Mouse (Mus musculus): ENCODE data around the gene Sgk1. TPM values are rescaled to one million over a fixed set of nuclear protein-coding genes. Genes with fewer than 3 reads are reported as not detected.

Sgk1 gene
- polyA plus RNA-seq, 1 experiment from 2014 or later: 162 TPM

DNA sequence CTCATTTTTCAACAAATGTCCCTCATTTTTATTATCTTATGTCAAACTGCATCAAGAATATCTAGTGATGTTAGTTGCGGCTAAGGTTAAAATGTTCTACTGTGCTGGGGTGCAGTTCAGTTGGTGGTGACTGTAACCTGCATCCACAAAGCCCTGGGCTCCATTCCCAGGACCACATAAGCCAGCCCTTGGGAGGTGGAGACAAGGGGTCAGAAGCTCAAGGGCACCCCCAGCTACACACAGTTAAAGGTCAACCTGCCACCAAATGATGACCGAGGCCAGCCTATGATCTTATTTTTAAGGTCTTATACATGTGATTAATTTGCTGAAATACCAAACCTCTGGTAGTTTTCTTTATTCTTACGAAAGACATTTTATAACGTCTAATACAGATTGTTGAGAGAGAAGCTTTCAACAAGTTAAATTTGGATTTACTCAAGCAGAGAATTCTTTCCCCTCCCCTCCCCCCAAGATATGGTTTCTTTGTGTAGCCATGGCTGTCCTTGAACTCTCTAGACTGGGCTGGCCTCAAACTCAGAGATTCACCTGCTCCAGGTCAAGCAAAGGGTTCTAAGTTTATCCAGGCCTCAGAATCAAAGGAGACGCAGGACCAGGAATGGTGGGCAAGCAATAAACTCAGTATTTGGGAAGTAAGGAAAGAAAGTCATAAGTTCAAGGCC lies 97.4 kb downstream of the Sgk1 start:
- TF ChIP-seq CTCF (IDR thresholded peaks at IDR 0.05; ENCODE audit: low read depth): no peak
- no peaks in the 10 kb centered on the region for H3K9me3 ChIP-seq (ENCODE audit: control insufficient read depth)
- no peaks in the 10 kb centered on the region for H3K36me3 ChIP-seq (ENCODE audit: control insufficient read depth, insufficient read depth)
- H3K9ac ChIP-seq (ENCODE audit: low read depth, low read length): no peak overlapping the region
- no peak overlapping the region for H3K4me2 ChIP-seq (replicated peaks; ENCODE audit: low read depth)
- H3K4me3 ChIP-seq (ENCODE audit: low read depth, low read length): no peak overlapping the region
- ATAC-seq: no peak
- no peaks in the 10 kb centered on the region for H3K27me3 ChIP-seq (replicated peaks; ENCODE audit: control insufficient read depth, insufficient read depth, low read length)
- no peaks in the 10 kb centered on the region for H3K4me1 ChIP-seq (replicated peaks; ENCODE audit: control insufficient read depth, insufficient read depth, low read length)
- 91% methylated on average over 5 of the region's 5 CpGs for WGBS
- no peak overlapping the region for H3K27ac ChIP-seq (ENCODE audit: low read depth, low read length)

DNA sequence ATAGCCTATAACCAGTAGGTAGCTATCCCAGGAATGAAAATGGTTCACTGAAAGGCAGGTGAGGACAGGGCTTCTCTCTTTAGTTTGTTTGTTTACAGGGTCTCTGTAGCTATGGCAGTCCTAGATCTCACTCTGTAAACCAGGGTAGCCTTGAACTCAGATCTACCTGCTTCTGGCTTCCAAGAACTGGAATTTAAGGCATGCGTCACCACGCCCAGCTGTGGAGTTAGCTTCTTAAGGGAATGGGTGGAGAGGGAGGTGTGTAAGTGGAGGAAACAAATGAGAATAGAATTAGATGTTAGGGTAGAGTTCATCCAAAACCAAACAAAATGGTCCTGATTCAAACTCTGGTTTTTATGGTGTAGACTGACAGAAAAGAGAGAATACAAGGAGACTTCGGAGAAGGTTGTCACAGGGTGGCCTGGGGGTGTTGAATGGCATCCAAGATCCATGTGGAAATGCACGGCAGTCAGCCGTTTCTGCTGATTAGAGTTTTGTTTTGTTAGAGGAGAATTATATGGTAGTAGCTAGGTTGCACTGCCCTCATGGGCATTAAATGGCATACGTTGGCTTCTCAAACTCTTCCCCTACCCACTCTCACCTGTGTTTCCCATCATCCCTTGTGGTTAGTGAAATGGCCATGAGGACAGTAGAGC lies 98.9 kb downstream of the Sgk1 start:
- no peak overlapping the region for H3K9ac ChIP-seq (ENCODE audit: low read depth, low read length)
- ATAC-seq: no peak
- no peaks in the 10 kb centered on the region for H3K9me3 ChIP-seq (ENCODE audit: control insufficient read depth)
- no peak overlapping the region for H3K27ac ChIP-seq (ENCODE audit: low read depth, low read length)
- H3K4me1 ChIP-seq (replicated peaks; ENCODE audit: control insufficient read depth, insufficient read depth, low read length): no peaks in the 10 kb centered on the region
- TF ChIP-seq CTCF (IDR thresholded peaks at IDR 0.05; ENCODE audit: low read depth): no peak
- H3K36me3 ChIP-seq (ENCODE audit: control insufficient read depth, insufficient read depth): no peaks in the 10 kb centered on the region
- 84% methylated on average over 6 of the region's 6 CpGs for WGBS
- no peaks in the 10 kb centered on the region for H3K27me3 ChIP-seq (replicated peaks; ENCODE audit: control insufficient read depth, insufficient read depth, low read length)
- H3K4me2 ChIP-seq (replicated peaks; ENCODE audit: low read depth): no peak overlapping the region
- H3K4me3 ChIP-seq (ENCODE audit: low read depth, low read length): no peak overlapping the region

DNA sequence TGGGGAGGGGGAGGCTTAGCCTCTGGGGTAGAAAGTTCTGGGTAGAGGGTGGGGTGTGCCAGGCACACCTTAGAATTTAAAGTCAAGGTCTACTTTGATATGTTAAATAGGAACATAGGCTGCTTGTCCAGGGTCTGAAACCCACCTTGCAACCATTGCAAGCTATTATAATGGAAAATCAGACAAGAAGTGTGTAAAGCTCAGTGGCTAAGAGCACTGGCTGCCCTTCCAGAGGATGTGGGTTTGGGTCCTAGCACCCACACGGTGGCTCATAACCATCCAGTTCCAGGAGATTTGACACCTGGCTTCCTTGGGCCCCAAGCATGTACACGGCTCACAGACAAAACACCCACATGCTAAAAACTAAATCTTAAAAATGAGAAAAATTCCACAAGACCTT lies 100.3 kb downstream of the Sgk1 start:
- no peak for ATAC-seq
- 84% methylated on average over 2 of the region's 2 CpGs for WGBS
- TF ChIP-seq CTCF (IDR thresholded peaks at IDR 0.05; ENCODE audit: low read depth): no peak

DNA sequence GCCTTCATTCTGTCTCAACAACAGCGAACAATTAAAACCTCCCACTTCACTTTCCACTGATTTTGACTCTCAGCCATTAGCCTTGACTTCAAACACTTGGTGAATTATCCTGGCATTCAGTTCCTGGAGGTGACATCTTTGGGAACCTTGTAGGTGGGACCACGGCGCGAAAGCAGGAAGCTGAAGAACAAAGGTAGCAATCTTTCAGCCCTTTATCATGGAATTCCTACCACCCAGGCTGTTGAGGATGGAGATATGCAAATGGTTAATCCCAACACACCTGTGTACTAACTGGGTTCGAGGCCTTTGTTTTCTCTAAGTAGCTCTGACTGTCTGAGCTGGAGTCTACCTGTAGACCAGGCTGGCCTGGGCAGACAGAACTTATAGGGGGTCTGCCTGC lies 106.5 kb downstream of the Sgk1 start:
- ATAC-seq: no peak
- Histone ChIP-seq H3K36me3 (ENCODE audit: control insufficient read depth, insufficient read depth) (no peaks in the 10 kb centered on the region), H3K4me3 (ENCODE audit: low read depth, low read length) (no peak overlapping the region), H3K27ac (ENCODE audit: low read depth, low read length) (no peak overlapping the region), H3K27me3 (replicated peaks; ENCODE audit: control insufficient read depth, insufficient read depth, low read length) (no peaks in the 10 kb centered on the region), H3K9me3 (ENCODE audit: control insufficient read depth) (no peaks in the 10 kb centered on the region), H3K9ac (ENCODE audit: low read depth, low read length) (no peak overlapping the region), H3K4me2 (replicated peaks; ENCODE audit: low read depth) (no peak overlapping the region), H3K4me1 (replicated peaks; ENCODE audit: control insufficient read depth, insufficient read depth, low read length) (no peaks in the 10 kb centered on the region)
- TF ChIP-seq CTCF (IDR thresholded peaks at IDR 0.05; ENCODE audit: low read depth): no peak
- WGBS: 77% methylated on average over 5 of the region's 5 CpGs

More for the DNA sequence above, 100.3 kb downstream of the Sgk1 start:
- Histone ChIP-seq H3K36me3 (ENCODE audit: control insufficient read depth, insufficient read depth) (no peaks in the 10 kb centered on the region), H3K4me1 (replicated peaks; ENCODE audit: control insufficient read depth, insufficient read depth, low read length) (no peaks in the 10 kb centered on the region), H3K4me3 (ENCODE audit: low read depth, low read length) (no peak overlapping the region), H3K27me3 (replicated peaks; ENCODE audit: control insufficient read depth, insufficient read depth, low read length) (no peaks in the 10 kb centered on the region), H3K27ac (ENCODE audit: low read depth, low read length) (no peak overlapping the region), H3K4me2 (replicated peaks; ENCODE audit: low read depth) (no peak overlapping the region), H3K9ac (ENCODE audit: low read depth, low read length) (no peak overlapping the region), H3K9me3 (ENCODE audit: control insufficient read depth) (no peaks in the 10 kb centered on the region)

DNA sequence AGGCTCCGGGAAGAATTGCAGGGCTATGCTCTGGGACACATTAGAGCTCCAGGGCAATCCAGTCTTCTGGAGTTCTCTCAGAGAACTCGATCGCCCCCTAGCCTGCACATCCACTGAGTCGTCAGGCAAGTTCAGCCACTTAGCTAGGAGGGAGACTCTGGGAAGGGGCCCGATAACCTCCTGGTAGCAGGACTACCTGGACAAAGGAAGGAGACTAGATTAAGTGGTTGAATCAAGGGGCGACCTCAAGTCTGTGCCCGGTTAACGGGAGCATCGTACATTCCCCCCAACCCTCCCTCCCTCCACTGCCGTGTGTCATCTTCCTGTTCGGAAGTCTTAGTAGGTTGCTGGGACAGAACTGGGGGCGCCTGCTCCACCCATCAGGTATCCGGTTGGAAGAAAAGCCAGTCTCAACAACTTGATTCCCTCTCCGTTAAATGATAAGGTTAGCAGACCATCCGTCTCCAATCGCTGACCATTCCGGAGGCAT lies 109.4 kb downstream of the Sgk1 start:
- no peak for ATAC-seq
- TF ChIP-seq CTCF (IDR thresholded peaks at IDR 0.05; ENCODE audit: low read depth): peak; percentile 87
- H3K4me1 ChIP-seq (replicated peaks; ENCODE audit: control insufficient read depth, insufficient read depth, low read length): no peaks in the 10 kb centered on the region
- WGBS: 23% methylated on average over 17 of the region's 17 CpGs
- peak overlapping the region; percentile 61 for H3K4me3 ChIP-seq (ENCODE audit: low read depth, low read length)
- peak overlapping the region; percentile 93 for H3K27ac ChIP-seq (ENCODE audit: low read depth, low read length)
- peak overlapping the region; percentile 70 for H3K4me2 ChIP-seq (replicated peaks; ENCODE audit: low read depth)
- 0 out of 2 replicates have a peak overlapping the region, but pooled peaks have one; percentile 4 for H3K9ac ChIP-seq (ENCODE audit: low read depth, low read length)
- H3K36me3 ChIP-seq (ENCODE audit: control insufficient read depth, insufficient read depth): peaks cover 7% of the 10 kb centered on the region; the same call in 1 of the 2 replicates
- no peaks in the 10 kb centered on the region for H3K9me3 ChIP-seq (ENCODE audit: control insufficient read depth)
- H3K27me3 ChIP-seq (replicated peaks; ENCODE audit: control insufficient read depth, insufficient read depth, low read length): no peaks in the 10 kb centered on the region

DNA sequence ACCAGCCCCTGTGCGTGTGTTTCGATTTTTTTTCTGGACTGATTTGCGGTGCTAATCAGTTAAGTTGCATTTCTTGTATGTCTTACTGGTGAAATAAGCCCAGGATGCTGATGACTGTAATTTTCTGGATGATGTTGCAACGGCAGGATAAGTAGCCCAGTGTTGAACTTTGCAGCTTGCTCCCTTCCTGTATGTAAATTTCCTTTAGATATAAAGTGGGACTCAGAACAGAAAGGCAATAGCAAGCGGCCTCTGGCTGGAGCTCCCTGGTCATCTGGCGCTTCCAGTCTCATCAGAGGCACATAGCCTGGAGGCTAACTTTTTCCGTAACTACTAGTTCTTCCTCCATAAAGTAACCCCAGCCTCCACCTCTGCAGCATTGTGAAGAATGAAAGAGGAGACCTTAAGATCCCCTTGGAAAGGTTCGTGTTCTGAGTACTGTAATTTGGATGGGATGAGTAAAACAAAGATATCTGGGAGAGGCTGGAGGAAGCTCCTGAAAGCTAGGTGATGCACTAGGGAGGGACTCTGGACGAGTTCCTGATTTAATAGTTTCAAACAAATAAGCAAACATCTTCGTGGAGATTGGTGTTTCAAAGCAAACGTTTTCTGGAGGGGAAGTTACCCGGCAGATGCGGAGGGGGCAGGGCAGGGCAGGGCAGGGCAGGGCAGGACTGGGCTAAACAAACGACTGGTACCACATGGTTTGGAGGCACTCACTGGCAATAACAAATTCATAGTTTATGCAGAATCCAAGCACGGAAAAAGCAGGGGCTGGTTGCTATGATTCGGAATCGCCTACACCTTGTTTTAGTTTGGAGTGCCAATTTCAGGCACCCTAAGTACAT lies 110.2 kb downstream of the Sgk1 start:
- peak overlapping the region; percentile 80 for H3K9ac ChIP-seq (ENCODE audit: low read depth, low read length)

More for the DNA sequence above, 110.2 kb downstream of the Sgk1 start:
- peak overlapping the region; percentile 70 for H3K4me2 ChIP-seq (replicated peaks; ENCODE audit: low read depth)
- peak overlapping the region; percentile 93 for H3K27ac ChIP-seq (ENCODE audit: low read depth, low read length)
- TF ChIP-seq CTCF (IDR thresholded peaks at IDR 0.05; ENCODE audit: low read depth): no peak
- ATAC-seq: peak; percentile 4; the same call in 1 of the 2 replicates
- no peaks in the 10 kb centered on the region for H3K27me3 ChIP-seq (replicated peaks; ENCODE audit: control insufficient read depth, insufficient read depth, low read length)
- no peaks in the 10 kb centered on the region for H3K4me1 ChIP-seq (replicated peaks; ENCODE audit: control insufficient read depth, insufficient read depth, low read length)
- peak overlapping the region; percentile 61 for H3K4me3 ChIP-seq (ENCODE audit: low read depth, low read length)
- WGBS: 19% methylated on average over 17 of the region's 17 CpGs
- peaks cover 15% of the 10 kb centered on the region; the same call in 1 of the 2 replicates for H3K36me3 ChIP-seq (ENCODE audit: control insufficient read depth, insufficient read depth)
- no peaks in the 10 kb centered on the region for H3K9me3 ChIP-seq (ENCODE audit: control insufficient read depth)

All from intestine, postnatal 0 days (tissue).